Mouse (Mus musculus) heart, embryonic 14.5 days (tissue): ENCODE results near the gene Gtpbp8. TPM values are rescaled to one million over a fixed set of nuclear protein-coding genes. Genes with fewer than 3 reads are reported as not detected.

Source experiments
- ATAC-seq: fragments of 200-750 bp; cut with Nextera tagmentation; 2 replicates; pipeline ENCODE4 v1.8.0; 2017; ENCODE audit warnings: low read depth, moderate TSS enrichment; ENCODE audit not compliant: insufficient number of reproducible peaks, insufficient read depth, low FRiP score
- H3K27ac ChIP-seq, 2 experiments: fragments of 200-500 bp in 1 of 2; fragments of 300-500 bp in 1 of 2; sonication (generic) in 1 of 2; replicated peaks in 1 of 2; 2 replicates each; pipeline ENCODE4 v1.5.1; 2012 to 2014; ENCODE audit warnings: low read depth in 2 of 2, low read length in 2 of 2, control low read depth in 1 of 2, mild to moderate bottlenecking in 1 of 2, mixed read lengths in 1 of 2; ENCODE audit not compliant: control insufficient read depth in 1 of 2, insufficient read depth in 1 of 2
- H3K27me3 ChIP-seq: fragments of 300-500 bp; sonication (generic); 2 replicates; pipeline ENCODE4 v1.6.1; 2014; ENCODE audit warnings: mild to moderate bottlenecking, low read length, control low read depth; ENCODE audit not compliant: control insufficient read depth, insufficient read depth
- H3K36me3 ChIP-seq: fragments of 300-500 bp; sonication (generic); 2 replicates; pipeline ENCODE4 v1.6.1; 2014; ENCODE audit warnings: mild to moderate bottlenecking, control low read depth, low read length, mixed read lengths; ENCODE audit not compliant: control insufficient read depth, insufficient read depth
- H3K4me1 ChIP-seq, 2 experiments: fragments of 200-500 bp in 1 of 2; fragments of 300-500 bp in 1 of 2; sonication (generic) in 1 of 2; 2 replicates each; pipeline ENCODE4 v1.6.1; 2012 to 2014; ENCODE audit warnings: low read length in 2 of 2, control low read depth in 1 of 2, mixed read lengths in 1 of 2; ENCODE audit not compliant: control insufficient read depth in 2 of 2, insufficient read depth in 2 of 2
- H3K4me2 ChIP-seq: fragments of 300-500 bp; sonication (generic); 2 replicates; pipeline ENCODE4 v1.6.1; 2014; ENCODE audit warnings: mild to moderate bottlenecking, low read length
- H3K4me3 ChIP-seq, 2 experiments: fragments of 200-500 bp in 1 of 2; fragments of 300-500 bp in 1 of 2; sonication (generic) in 1 of 2; 2 replicates each; pipeline ENCODE4 v1.5.1; 2012 to 2014; ENCODE audit warnings: low read length in 2 of 2, mild to moderate bottlenecking in 2 of 2, control low read depth in 1 of 2, low read depth in 1 of 2, moderate library complexity in 1 of 2; ENCODE audit not compliant: control insufficient read depth in 1 of 2, insufficient read depth in 1 of 2
- H3K9ac ChIP-seq: fragments of 300-500 bp; sonication (generic); 2 replicates; pipeline ENCODE4 v1.6.1; 2014; ENCODE audit warnings: mild to moderate bottlenecking, low read length
- H3K9me3 ChIP-seq: fragments of 300-500 bp; sonication (generic); 2 replicates; pipeline ENCODE4 v1.6.1; 2016; ENCODE audit warnings: low read length, control low read depth; ENCODE audit not compliant: control insufficient read depth
- WGBS: fragments of 180-500 bp; shearing (Covaris S2); extraction: QIAGEN DNeasy Blood & Tissue Kit; methylation state at CpG from one replicate; pipeline ENCODE4 v1.1.7; 2014; 5-methylcytosine and 5-hydroxymethylcytosine counted together
- polyA plus RNA-seq: library from polyadenylated mRNA; unstranded; fragments of >200 nt; fragmentation: Nextera tagmentation; extraction: Ambion mirVana; gene quantifications from 2 replicates; pipeline ENCODE4 v1.2.1, GENCODE M21; 2014

Gtpbp8 gene
- polyA plus RNA-seq, 1 experiment from 2014 or later = 23.7 TPM

- H3K36me3 ChIP-seq = peaks cover 10% of the 10 kb centered on the region
- H3K9ac ChIP-seq = no peak overlapping the region
- H3K4me1 ChIP-seq = no peaks in the 10 kb centered on the region; a peak in 1 of 4 replicates
- ATAC-seq = no peak
- H3K9me3 ChIP-seq = no peaks in the 10 kb centered on the region
- no peaks in the 10 kb centered on the region for H3K27me3 ChIP-seq
- H3K4me2 ChIP-seq = no peak overlapping the region
- 68% methylated on average over 2 of the region's 2 CpGs for WGBS
- H3K27ac ChIP-seq = no peak overlapping the region
- no peak overlapping the region for H3K4me3 ChIP-seq
These were observed 29.0 kb downstream of the Gtpbp8 start for GRCm38 (mm10) chr16:44717141-44717634.

- H3K4me1 ChIP-seq = no peaks in the 10 kb centered on the region; a peak in 1 of 4 replicates
- no peak overlapping the region for H3K27ac ChIP-seq
- H3K27me3 ChIP-seq = no peaks in the 10 kb centered on the region
- WGBS = 40% methylated on average over 10 of the region's 10 CpGs
- H3K4me2 ChIP-seq = peak overlapping the region; percentile 35
- H3K4me3 ChIP-seq = no peak overlapping the region
- H3K36me3 ChIP-seq = peaks cover 10% of the 10 kb centered on the region
- no peaks in the 10 kb centered on the region for H3K9me3 ChIP-seq
- no peak overlapping the region; the same call in 1 of the 2 replicates for H3K9ac ChIP-seq
- no peak for ATAC-seq
These were observed 29.6 kb downstream of the Gtpbp8 start for GRCm38 (mm10) chr16:44716305-44717140.

DNA sequence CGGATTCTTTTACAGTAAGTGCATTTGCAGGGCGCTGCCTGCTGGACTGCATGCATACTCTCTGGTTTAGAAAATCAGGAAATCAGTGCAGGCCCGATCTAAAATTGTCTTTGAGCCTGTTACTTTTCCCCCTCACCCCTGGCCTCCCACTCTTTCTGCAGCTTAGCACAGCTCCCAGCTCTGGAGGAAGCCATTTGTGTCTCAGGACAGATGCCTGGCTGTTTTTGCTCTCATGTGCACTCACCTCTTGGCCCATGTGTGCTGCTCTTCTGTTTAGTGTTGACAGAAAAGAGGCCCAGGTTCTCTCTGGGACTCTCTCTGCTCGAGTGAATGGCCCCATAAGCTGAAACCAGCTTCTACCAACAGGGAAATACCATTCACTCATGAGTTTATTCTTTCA is 42.7 kb downstream of the Gtpbp8 start:
- Histone ChIP-seq H3K36me3 (no peaks in the 10 kb centered on the region), H3K4me3 (no peak overlapping the region), H3K4me2 (no peak overlapping the region), H3K9me3 (0 out of 2 replicates have a peak, but pooled peaks cover 3% of the 10 kb centered on the region), H3K4me1 (peaks cover 6 to 7% of the 10 kb centered on the region in 2 experiments), H3K27ac (peak overlapping the region; percentile 0 to 67; a peak in 3 of 4 replicates), H3K27me3 (no peaks in the 10 kb centered on the region), H3K9ac (no peak overlapping the region; the same call in 1 of the 2 replicates)
- 32% methylated on average over 4 of the region's 4 CpGs for WGBS
- ATAC-seq = no peak

DNA sequence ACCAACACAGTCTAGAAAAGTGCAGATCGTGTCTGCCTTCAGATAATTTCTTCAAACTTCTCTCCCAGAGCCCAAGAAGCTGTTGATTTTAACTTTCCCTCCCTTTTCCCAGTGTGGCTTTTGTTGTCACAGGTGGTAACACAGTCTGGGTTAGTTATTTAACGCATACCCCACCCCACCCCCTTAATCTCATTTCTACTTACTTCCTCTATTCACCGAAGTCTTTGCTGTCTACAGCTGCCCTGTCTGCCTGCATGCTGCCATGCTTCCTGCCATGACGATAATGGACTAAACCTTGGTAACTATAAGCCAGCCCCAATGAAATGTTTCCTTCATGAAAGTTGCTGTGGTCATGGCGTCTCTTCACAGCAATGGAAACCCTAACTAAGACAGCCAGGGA is 43.9 kb downstream of the Gtpbp8 start:
- ATAC-seq = no peak
- 64% methylated on average over 5 of the region's 5 CpGs for WGBS

GRCm38 (mm10) chr16:44701155-44701554 is 45.0 kb downstream of the Gtpbp8 start:
- WGBS = 90% methylated on average over 3 of the region's 3 CpGs
- no peak overlapping the region for H3K9ac ChIP-seq
- H3K36me3 ChIP-seq = no peaks in the 10 kb centered on the region
- H3K9me3 ChIP-seq = no peaks in the 10 kb centered on the region
- no peak overlapping the region for H3K4me2 ChIP-seq
- ATAC-seq = no peak
- no peak overlapping the region for H3K4me3 ChIP-seq
- H3K27ac ChIP-seq = no peak overlapping the region
- no peaks in the 10 kb centered on the region; the same call in 1 of the 2 replicates for H3K27me3 ChIP-seq
- peaks cover 10% of the 10 kb centered on the region in 2 experiments for H3K4me1 ChIP-seq

More for the DNA sequence above, 43.9 kb downstream of the Gtpbp8 start:
- Histone ChIP-seq H3K4me2 (no peak overlapping the region), H3K9me3 (0 out of 2 replicates have a peak, but pooled peaks cover 3% of the 10 kb centered on the region), H3K9ac (no peak overlapping the region), H3K4me1 (peaks cover 6 to 7% of the 10 kb centered on the region in 2 experiments), H3K36me3 (no peaks in the 10 kb centered on the region), H3K4me3 (no peak overlapping the region), H3K27ac (no peak overlapping the region), H3K27me3 (no peaks in the 10 kb centered on the region; the same call in 1 of the 2 replicates)

DNA sequence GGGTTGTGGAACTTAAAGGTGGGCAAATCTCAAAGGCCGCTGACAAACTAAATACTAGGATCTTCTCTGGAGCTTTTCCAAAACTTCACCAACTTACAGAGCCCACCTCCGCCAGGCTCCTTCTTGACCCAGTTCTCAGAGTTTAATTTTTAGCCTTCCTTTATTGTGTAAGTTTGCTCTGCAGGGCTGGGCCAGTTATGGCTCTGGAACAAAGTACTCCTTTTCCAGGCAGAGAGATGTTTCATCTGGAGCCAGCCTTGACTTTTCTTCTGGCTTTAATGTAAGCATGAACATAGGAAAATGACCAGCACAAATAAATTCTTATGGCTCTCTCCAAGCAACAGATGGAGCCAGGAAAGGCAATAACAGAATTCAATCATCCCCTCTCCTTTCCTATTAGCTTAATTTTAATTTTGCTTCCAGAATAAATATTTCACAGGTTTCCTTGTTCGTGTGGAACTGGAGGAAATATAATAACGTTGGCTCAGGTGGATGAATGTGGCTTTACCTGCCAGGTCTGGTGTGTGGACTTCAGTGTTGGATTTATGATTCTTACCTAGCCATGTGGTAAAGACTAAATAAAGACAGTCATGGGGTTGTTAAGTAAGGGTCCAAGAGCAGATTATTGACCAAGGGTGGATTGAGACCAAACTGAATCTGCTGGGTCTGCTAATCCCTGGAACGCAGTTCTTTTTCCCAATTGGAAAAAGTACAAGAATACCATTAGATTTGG is 48.5 kb downstream of the Gtpbp8 start:
- WGBS = 91% methylated on average over 5 of the region's 5 CpGs
- Histone ChIP-seq H3K4me2 (no peak overlapping the region), H3K27me3 (no peaks in the 10 kb centered on the region; the same call in 1 of the 2 replicates), H3K27ac (no peak overlapping the region), H3K4me3 (no peak overlapping the region), H3K9me3 (no peaks in the 10 kb centered on the region), H3K4me1 (peaks cover 9 to 12% of the 10 kb centered on the region in 2 experiments; a peak in 3 of 4 replicates), H3K9ac (no peak overlapping the region), H3K36me3 (no peaks in the 10 kb centered on the region)
- no peak for ATAC-seq

DNA sequence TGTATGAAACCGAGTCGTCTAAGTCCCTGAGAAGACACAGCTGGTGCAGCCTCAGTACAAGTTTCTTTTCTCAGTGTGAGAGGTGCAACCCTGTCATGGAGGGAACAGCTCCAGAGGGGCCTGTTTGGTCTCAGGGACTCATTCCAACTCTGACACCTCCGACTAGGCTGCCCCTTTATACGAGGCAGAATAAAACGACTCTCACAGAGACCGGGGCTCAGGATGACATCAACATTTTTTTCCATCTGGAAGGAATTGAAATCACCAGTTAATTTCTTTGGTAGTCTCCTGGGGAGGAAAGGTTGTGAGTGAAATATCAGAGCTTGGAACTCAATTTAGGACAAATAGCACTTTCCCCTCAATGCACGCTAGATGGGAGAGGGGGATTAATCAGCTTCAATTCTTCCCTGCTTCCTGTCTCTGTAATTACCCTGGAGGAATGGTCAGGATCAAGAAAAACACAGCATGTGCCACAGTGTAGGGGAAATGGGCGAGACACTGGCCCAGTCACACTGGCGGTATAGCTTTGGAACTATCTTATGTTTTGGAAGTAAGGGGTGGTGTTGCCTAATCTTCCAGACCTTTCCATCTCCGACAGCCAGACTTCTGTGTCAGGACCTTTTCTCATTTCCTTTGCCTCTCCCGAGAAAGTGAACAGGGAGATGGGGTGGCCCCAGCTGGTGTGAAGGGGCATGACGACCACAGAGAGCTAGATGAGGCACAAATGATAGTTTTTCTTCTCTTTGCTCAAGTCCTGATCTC is 50.1 kb downstream of the Gtpbp8 start:
- Histone ChIP-seq H3K9ac (no peak overlapping the region), H3K4me2 (no peak overlapping the region), H3K4me1 (peaks cover 14 to 21% of the 10 kb centered on the region in 2 experiments), H3K36me3 (no peaks in the 10 kb centered on the region), H3K4me3 (no peak overlapping the region), H3K27ac (peak overlapping the region; percentile 52 to 65), H3K9me3 (no peaks in the 10 kb centered on the region), H3K27me3 (no peaks in the 10 kb centered on the region; the same call in 1 of the 2 replicates)
- 28% methylated on average over 12 of the region's 12 CpGs for WGBS
- peak; percentile 88 for ATAC-seq
